Mouse (Mus musculus): ENCODE results near the gene Ccr8. TPM values are rescaled to one million over a fixed set of nuclear protein-coding genes. Genes with fewer than 3 reads are reported as not detected.

Ccr8 gene
- polyA plus RNA-seq, 1 experiment = not detected

DNA sequence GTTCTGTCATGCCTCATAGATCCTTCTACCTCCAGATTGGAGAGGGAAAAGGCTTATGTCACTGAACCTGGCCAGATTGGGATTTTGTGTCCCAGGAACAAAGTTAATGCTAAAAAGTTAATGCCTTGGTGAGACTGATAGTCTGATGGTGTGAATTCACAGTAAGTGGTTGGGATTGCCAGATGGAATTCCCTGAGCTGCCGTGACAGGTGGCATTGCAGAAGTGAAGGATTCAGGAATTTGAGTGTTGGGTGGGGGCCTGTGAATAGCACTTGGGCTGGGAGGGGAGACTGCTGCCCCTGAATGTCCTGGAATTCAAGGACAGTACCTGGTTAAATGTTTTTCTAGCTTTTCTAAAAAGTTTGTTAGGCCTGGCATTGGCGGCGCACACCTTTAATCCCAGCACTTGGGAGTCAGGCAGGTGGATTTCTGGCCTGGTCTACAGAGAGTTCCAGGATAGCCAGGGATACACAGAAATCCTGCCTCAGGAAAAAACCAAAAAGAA lies 39.9 kb downstream of the Ccr8 start:
- H3K4me1 ChIP-seq (ENCODE audit: control insufficient read depth, insufficient read depth, low read length) = peaks cover 13% of the 10 kb centered on the region
- no peaks in the 10 kb centered on the region for H3K27me3 ChIP-seq (ENCODE audit: control insufficient read depth, insufficient read depth, low read length)
- TF ChIP-seq POLR2A (IDR thresholded peaks at IDR 0.05; ENCODE audit: control insufficient read depth, low read depth, low read length) (no peak), CTCF (IDR thresholded peaks at IDR 0.05; ENCODE audit: control insufficient read depth, insufficient read depth, insufficient replicate concordance, low read depth, low read length) (no peak)
- H3K36me3 ChIP-seq (ENCODE audit: control insufficient read depth, insufficient read depth, low read length) = no peaks in the 10 kb centered on the region
- no peak overlapping the region for H3K4me3 ChIP-seq (ENCODE audit: control insufficient read depth, low read depth, low read length)
- H3K27ac ChIP-seq (ENCODE audit: control insufficient read depth, insufficient read depth, low read depth, low read length) = no peak overlapping the region

DNA sequence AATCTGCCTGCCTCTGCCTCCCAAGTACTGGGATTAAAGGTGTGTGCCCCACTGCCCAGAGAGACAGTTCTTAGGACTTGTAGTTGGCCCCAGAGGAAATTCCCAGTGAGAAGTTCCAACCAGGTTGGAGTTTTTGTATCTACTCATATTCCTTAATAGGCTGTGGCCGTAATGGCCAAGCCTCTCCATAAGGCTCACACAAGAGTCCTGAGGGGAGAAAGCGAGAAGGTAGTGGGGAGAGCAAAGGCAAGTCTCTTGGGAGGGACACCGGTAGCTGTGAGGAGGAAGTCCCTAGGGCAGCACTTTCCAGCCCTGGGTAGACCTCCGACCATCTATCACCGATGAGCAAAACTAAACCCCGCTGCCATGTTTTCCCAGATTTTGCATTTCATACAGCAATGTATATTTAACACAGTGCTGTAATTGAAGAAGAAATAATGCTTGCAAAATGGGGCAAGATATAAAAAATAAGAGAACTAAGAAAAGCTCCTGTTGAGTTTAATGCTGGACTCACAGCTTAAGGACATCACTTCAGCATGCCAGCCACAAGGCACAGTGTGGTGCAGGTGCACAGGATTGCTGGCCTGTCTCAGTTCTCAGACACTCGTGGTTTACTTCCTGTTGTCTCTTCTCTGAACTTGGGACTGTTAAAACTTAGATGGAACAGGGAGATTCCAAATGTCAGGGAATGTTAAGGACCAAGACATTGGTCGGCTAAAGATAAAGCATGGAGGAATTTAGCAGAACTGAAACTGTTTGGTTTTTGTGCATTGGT lies 41.3 kb downstream of the Ccr8 start:
- Histone ChIP-seq H3K27ac (ENCODE audit: control insufficient read depth, insufficient read depth, low read depth, low read length) (no peak overlapping the region), H3K36me3 (ENCODE audit: control insufficient read depth, insufficient read depth, low read length) (no peaks in the 10 kb centered on the region), H3K4me1 (ENCODE audit: control insufficient read depth, insufficient read depth, low read length) (peaks cover 11% of the 10 kb centered on the region), H3K4me3 (ENCODE audit: control insufficient read depth, low read depth, low read length) (no peak overlapping the region), H3K27me3 (ENCODE audit: control insufficient read depth, insufficient read depth, low read length) (no peaks in the 10 kb centered on the region)
- TF ChIP-seq POLR2A (IDR thresholded peaks at IDR 0.05; ENCODE audit: control insufficient read depth, low read depth, low read length) (no peak), CTCF (IDR thresholded peaks at IDR 0.05; ENCODE audit: control insufficient read depth, insufficient read depth, insufficient replicate concordance, low read depth, low read length) (no peak)

DNA sequence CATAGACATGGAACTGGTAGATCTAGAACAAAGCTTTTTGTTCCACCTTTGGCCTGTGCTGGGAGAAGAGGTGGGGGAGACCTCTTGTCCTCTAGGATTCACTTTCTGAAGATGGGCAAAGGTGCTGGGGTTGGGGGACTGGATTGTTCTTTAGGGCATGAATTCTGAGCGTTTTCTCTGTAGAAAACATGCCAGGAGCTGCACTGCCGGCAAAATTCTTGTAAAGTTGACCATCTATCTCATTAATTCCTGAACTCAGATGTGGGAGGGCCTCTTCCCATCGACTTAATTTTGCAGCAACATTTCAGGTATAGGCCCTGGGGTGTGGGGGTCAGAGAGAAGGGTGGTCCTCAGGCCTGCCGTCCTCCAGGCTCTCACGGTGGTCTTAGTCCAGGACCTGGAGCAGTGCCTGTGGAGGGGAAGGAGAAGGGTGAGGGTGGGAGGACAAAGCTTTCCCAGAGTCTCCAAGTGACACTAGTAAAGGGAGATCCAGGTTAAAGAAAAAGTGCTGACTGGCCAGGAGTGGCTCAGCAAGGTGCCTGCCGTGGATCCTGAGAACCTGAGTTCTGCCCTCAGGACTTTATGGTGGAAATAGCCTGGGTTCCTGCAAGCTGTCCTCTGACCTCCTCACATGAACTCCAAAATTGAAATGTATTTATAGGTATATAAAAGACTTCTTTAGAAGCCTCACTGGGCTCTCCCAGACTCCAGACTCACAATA lies 42.0 kb downstream of the Ccr8 start:
- Histone ChIP-seq H3K36me3 (ENCODE audit: control insufficient read depth, insufficient read depth, low read length) (no peaks in the 10 kb centered on the region), H3K27me3 (ENCODE audit: control insufficient read depth, insufficient read depth, low read length) (no peaks in the 10 kb centered on the region), H3K4me3 (ENCODE audit: control insufficient read depth, low read depth, low read length) (peak overlapping the region; percentile 90), H3K4me1 (ENCODE audit: control insufficient read depth, insufficient read depth, low read length) (peaks cover 11% of the 10 kb centered on the region), H3K27ac (ENCODE audit: control insufficient read depth, insufficient read depth, low read depth, low read length) (no peak overlapping the region)
- no peak for TF ChIP-seq CTCF (IDR thresholded peaks at IDR 0.05; ENCODE audit: control insufficient read depth, insufficient read depth, insufficient replicate concordance, low read depth, low read length)
- no peak for TF ChIP-seq POLR2A (IDR thresholded peaks at IDR 0.05; ENCODE audit: control insufficient read depth, low read depth, low read length)

GRCm38 (mm10) chr9:120134529-120135160 lies 42.7 kb downstream of the Ccr8 start:
- H3K27me3 ChIP-seq (ENCODE audit: control insufficient read depth, insufficient read depth, low read length) = no peaks in the 10 kb centered on the region
- peak overlapping the region; percentile 90 for H3K4me3 ChIP-seq (ENCODE audit: control insufficient read depth, low read depth, low read length)
- H3K27ac ChIP-seq (ENCODE audit: control insufficient read depth, insufficient read depth, low read depth, low read length) = no peak overlapping the region; the same call in 1 of the 2 replicates
- H3K36me3 ChIP-seq (ENCODE audit: control insufficient read depth, insufficient read depth, low read length) = no peaks in the 10 kb centered on the region
- peaks cover 11% of the 10 kb centered on the region for H3K4me1 ChIP-seq (ENCODE audit: control insufficient read depth, insufficient read depth, low read length)
- TF ChIP-seq POLR2A (IDR thresholded peaks at IDR 0.05; ENCODE audit: control insufficient read depth, low read depth, low read length) = no peak
- TF ChIP-seq CTCF (IDR thresholded peaks at IDR 0.05; ENCODE audit: control insufficient read depth, insufficient read depth, insufficient replicate concordance, low read depth, low read length) = no peak

DNA sequence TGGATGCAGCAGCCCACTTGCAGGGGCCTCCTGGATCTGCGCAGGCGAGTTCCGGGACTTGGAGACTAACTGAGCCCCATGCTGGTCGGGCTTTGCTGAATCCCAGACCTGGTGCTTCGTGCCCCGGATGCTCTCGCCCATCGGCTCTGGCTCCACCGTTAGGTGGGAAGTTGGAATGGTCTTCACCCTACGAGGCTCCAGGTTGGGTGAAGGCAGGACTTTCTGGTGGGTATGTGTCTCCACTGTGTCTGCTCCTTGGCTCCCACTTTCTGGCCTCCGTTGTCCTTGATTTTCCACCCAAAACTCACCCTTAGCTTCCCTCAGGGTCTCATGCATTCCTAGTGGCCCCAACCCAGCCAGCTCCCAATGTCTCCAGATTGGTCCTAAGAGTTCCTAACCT lies 43.5 kb downstream of the Ccr8 start:
- Histone ChIP-seq H3K4me3 (ENCODE audit: control insufficient read depth, low read depth, low read length) (peak overlapping the region; percentile 90), H3K27me3 (ENCODE audit: control insufficient read depth, insufficient read depth, low read length) (no peaks in the 10 kb centered on the region), H3K27ac (ENCODE audit: control insufficient read depth, insufficient read depth, low read depth, low read length) (peak overlapping the region; percentile 99), H3K4me1 (ENCODE audit: control insufficient read depth, insufficient read depth, low read length) (peaks cover 11% of the 10 kb centered on the region), H3K36me3 (ENCODE audit: control insufficient read depth, insufficient read depth, low read length) (no peaks in the 10 kb centered on the region)
- TF ChIP-seq POLR2A (IDR thresholded peaks at IDR 0.05; ENCODE audit: control insufficient read depth, low read depth, low read length) = no peak
- no peak for TF ChIP-seq CTCF (IDR thresholded peaks at IDR 0.05; ENCODE audit: control insufficient read depth, insufficient read depth, insufficient replicate concordance, low read depth, low read length)

DNA sequence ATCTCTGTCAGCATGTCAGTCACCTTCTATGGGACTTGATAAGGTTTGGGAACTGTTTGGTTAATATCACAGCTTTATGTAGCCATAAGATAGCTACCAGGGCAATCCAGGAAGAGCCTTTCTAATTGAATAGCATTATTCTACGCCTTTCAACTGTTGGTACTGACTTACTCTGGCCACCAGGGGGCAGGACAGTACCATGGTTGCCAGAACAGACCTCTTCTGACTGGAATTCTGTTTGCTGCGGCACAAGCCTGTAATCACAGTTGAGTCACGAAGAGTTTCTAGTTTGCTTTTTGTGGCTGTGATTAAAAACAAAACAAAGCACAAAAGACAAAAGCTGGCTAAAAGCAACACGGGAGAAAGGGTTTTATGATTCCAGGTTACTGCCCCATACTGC lies 48.7 kb downstream of the Ccr8 start:
- Histone ChIP-seq H3K27me3 (ENCODE audit: control insufficient read depth, insufficient read depth, low read length) (no peaks in the 10 kb centered on the region), H3K36me3 (ENCODE audit: control insufficient read depth, insufficient read depth, low read length) (no peaks in the 10 kb centered on the region), H3K4me3 (ENCODE audit: control insufficient read depth, low read depth, low read length) (no peak overlapping the region), H3K27ac (ENCODE audit: control insufficient read depth, insufficient read depth, low read depth, low read length) (no peak overlapping the region), H3K4me1 (ENCODE audit: control insufficient read depth, insufficient read depth, low read length) (peaks cover 5% of the 10 kb centered on the region)
- no peak for TF ChIP-seq POLR2A (IDR thresholded peaks at IDR 0.05; ENCODE audit: control insufficient read depth, low read depth, low read length)
- peak; percentile 65; the same call in 1 of the 2 replicates for TF ChIP-seq CTCF (IDR thresholded peaks at IDR 0.05; ENCODE audit: control insufficient read depth, insufficient read depth, insufficient replicate concordance, low read depth, low read length)

- Histone ChIP-seq H3K4me3 (ENCODE audit: control insufficient read depth, low read depth, low read length) (no peak overlapping the region), H3K27ac (ENCODE audit: control insufficient read depth, insufficient read depth, low read depth, low read length) (no peak overlapping the region), H3K4me1 (ENCODE audit: control insufficient read depth, insufficient read depth, low read length) (no peaks in the 10 kb centered on the region), H3K36me3 (ENCODE audit: control insufficient read depth, insufficient read depth, low read length) (no peaks in the 10 kb centered on the region), H3K27me3 (ENCODE audit: control insufficient read depth, insufficient read depth, low read length) (no peaks in the 10 kb centered on the region)
- TF ChIP-seq CTCF (IDR thresholded peaks at IDR 0.05; ENCODE audit: control insufficient read depth, insufficient read depth, insufficient replicate concordance, low read depth, low read length) (no peak), POLR2A (IDR thresholded peaks at IDR 0.05; ENCODE audit: control insufficient read depth, low read depth, low read length) (no peak)
Observed at GRCm38 (mm10) chr9:120144474-120144873, 52.6 kb downstream of the Ccr8 start.

Other genes starting within 250 kb of the Ccr8 start
- gene Wdr48, start 197.2 kb upstream of the Ccr8 start, polyA plus RNA-seq (2012; rRNA removed) = 346 and 472 TPM in 2 replicates
- 11.5 and 14.1 TPM in 2 replicates for gene Gorasp1, start 154.5 kb upstream of the Ccr8 start, polyA plus RNA-seq (2012; rRNA removed)
- gene Ttc21a, start 154.5 kb upstream of the Ccr8 start, polyA plus RNA-seq (2012; rRNA removed) = 66.1 and 68.7 TPM in 2 replicates
- 99.8 and 99.9 TPM in 2 replicates for gene Csrnp1, start 107.5 kb upstream of the Ccr8 start, polyA plus RNA-seq (2012; rRNA removed)
- 0.67 and 0.90 TPM in 2 replicates for gene Xirp1, start 68.5 kb upstream of the Ccr8 start, polyA plus RNA-seq (2012; rRNA removed)
- 2.2 and 2.7 TPM in 2 replicates for gene Cx3cr1, start 22.2 kb upstream of the Ccr8 start, polyA plus RNA-seq (2012; rRNA removed)
- 27.8 and 28.2 TPM in 2 replicates for gene Slc25a38, start 18.3 kb downstream of the Ccr8 start, polyA plus RNA-seq (2012; rRNA removed)
- gene Rpsa, start 35.6 kb downstream of the Ccr8 start, polyA plus RNA-seq (2012; rRNA removed) = 310 and 318 TPM in 2 replicates
- 0.49 and 0.79 TPM in 2 replicates for gene Mobp, start 57.6 kb downstream of the Ccr8 start, polyA plus RNA-seq (2012; rRNA removed)
- 0.40 and 0.41 TPM in 2 replicates for gene Myrip, start 209.4 kb downstream of the Ccr8 start, polyA plus RNA-seq (2012; rRNA removed)

All from testis, adult 2 months (tissue).